Mouse (Mus musculus) liver, adult 2 months (tissue): ENCODE results near the gene Mgarp.
"Not testable (repeated sequence)": the region's sequence is repeated elsewhere in the genome, so short reads cannot be mapped to it uniquely, and the experiment has no call there.

ENCODE experiments used
- CTCF ChIP-seq: fragments of 200-500 bp; IDR thresholded peaks from 2 replicates; pipeline ENCODE4 v1.5.1; 2011; ENCODE audit warnings: low read depth, low read length, control low read depth
- POLR2A ChIP-seq: fragments of 200-500 bp; IDR thresholded peaks from 2 replicates; pipeline ENCODE4 v1.6.1; 2011; ENCODE audit warnings: low read length, control low read depth; ENCODE audit not compliant: insufficient read depth; ENCODE audit errors: extremely low read depth

DNA sequence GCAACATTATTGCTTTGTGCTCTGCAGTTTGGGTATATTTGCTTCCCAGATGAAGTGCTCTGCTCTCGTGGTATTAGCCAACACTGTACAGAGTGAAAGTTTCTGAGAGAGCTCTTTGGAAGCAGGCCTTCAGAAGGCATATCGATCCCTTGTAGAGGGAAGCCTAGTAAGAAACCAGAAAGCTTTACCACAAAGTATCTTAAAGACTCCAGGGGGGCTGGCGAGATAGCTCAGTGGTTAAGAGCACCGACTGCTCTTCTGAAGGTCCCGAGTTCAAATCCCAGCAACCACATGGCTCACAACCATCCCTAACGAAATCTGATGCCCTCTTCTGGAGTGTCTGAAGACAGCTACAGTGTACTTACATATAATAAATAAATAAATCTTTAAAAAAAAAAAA, 52.4 kb downstream of the Mgarp start:
- not testable (repeated sequence) for TF ChIP-seq CTCF, POLR2A
